Mouse (Mus musculus) adrenal gland, postnatal 25 days (tissue): Measurements from ENCODE around the gene Hps3. TPM values are rescaled to one million over a fixed set of nuclear protein-coding genes. Genes with fewer than 3 reads are reported as not detected.
"Not testable (repeated sequence)": the region's sequence is repeated elsewhere in the genome, so short reads cannot be mapped to it uniquely, and the experiment has no call there.

Experiments
- DNase-seq: peaks from one replicate; pipeline ENCODE4 v3.0.0; 2021; ENCODE audit warnings: mixed read lengths
- total RNA-seq: library from RNA; stranded (reverse); gene quantifications from 2 replicates; pipeline ENCODE4 v1.2.3, GENCODE M21; 2021

Hps3 gene
- total RNA-seq, 1 experiment from 2014 or later: 18.1 TPM

GRCm38 (mm10) chr3:20005611-20006010 lies 29.5 kb downstream of the Hps3 start:
- DNase-seq: no peak

GRCm38 (mm10) chr3:20004422-20004821 lies 30.7 kb downstream of the Hps3 start:
- no peak for DNase-seq

GRCm38 (mm10) chr3:20002786-20003185 lies 32.3 kb downstream of the Hps3 start:
- DNase-seq: peak; percentile 7

- no peak for DNase-seq
Observed at GRCm38 (mm10) chr3:20000806-20001205, 34.3 kb downstream of the Hps3 start.

- no peak for DNase-seq
Observed at GRCm38 (mm10) chr3:19999551-19999950, 35.6 kb downstream of the Hps3 start.

GRCm38 (mm10) chr3:19992388-19992787 lies 42.7 kb downstream of the Hps3 start:
- no peak for DNase-seq

- DNase-seq: no peak
Observed at GRCm38 (mm10) chr3:19990031-19990430, 45.1 kb downstream of the Hps3 start.

GRCm38 (mm10) chr3:19986123-19986522 lies 49.0 kb downstream of the Hps3 start:
- no peak for DNase-seq

- no peak for DNase-seq
Observed at GRCm38 (mm10) chr3:19982846-19983245, 52.3 kb downstream of the Hps3 start.

- DNase-seq: no peak
Observed at GRCm38 (mm10) chr3:19981156-19981555, 54.0 kb downstream of the Hps3 start.

GRCm38 (mm10) chr3:19978474-19978873 lies 56.6 kb downstream of the Hps3 start:
- DNase-seq: peak; percentile 4

GRCm38 (mm10) chr3:19966072-19966471 lies 69.0 kb downstream of the Hps3 start:
- no peak for DNase-seq

- DNase-seq: no peak
Observed at GRCm38 (mm10) chr3:19965239-19965638, 69.9 kb downstream of the Hps3 start.

GRCm38 (mm10) chr3:19964625-19965188 lies 70.4 kb downstream of the Hps3 start:
- DNase-seq: no peak

GRCm38 (mm10) chr3:19962769-19963513 lies 72.2 kb downstream of the Hps3 start:
- no peak for DNase-seq

- DNase-seq: no peak
Observed at GRCm38 (mm10) chr3:19961341-19961740, 73.8 kb downstream of the Hps3 start.

GRCm38 (mm10) chr3:19960570-19961114 lies 74.5 kb downstream of the Hps3 start:
- no peak for DNase-seq

- DNase-seq: no peak
Observed at GRCm38 (mm10) chr3:19958983-19959382, 76.1 kb downstream of the Hps3 start.

- DNase-seq: no peak
Observed at GRCm38 (mm10) chr3:19958031-19958430, 77.1 kb downstream of the Hps3 start.

- no peak for DNase-seq
Observed at GRCm38 (mm10) chr3:19956885-19957284, 78.2 kb downstream of the Hps3 start, which contains the start of gene Cp. Cp (plus strand) TSS chr3:19957054.

GRCm38 (mm10) chr3:19953865-19954264 lies 81.2 kb downstream of the Hps3 start:
- peak; percentile 18 for DNase-seq

GRCm38 (mm10) chr3:19953425-19953824 lies 81.7 kb downstream of the Hps3 start:
- no peak for DNase-seq

- DNase-seq: not testable (repeated sequence)
Observed at GRCm38 (mm10) chr3:19949401-19949800, 85.7 kb downstream of the Hps3 start.

GRCm38 (mm10) chr3:19948552-19948951 lies 86.6 kb downstream of the Hps3 start:
- no peak for DNase-seq
